Mouse (Mus musculus) liver, postnatal 0 days (tissue): ENCODE data around the gene Col7a1.

Source experiments
- CTCF ChIP-seq: sonication (generic); IDR thresholded peaks from 2 replicates; pipeline ENCODE4 v1.5.1; 2016; ENCODE audit warnings: antibody characterized with exemption, low read depth
- EP300 ChIP-seq: IDR thresholded peaks from 2 replicates; pipeline ENCODE4 v1.6.1; 2016; ENCODE audit warnings: antibody characterized with exemption, low read depth, mild to moderate bottlenecking

DNA sequence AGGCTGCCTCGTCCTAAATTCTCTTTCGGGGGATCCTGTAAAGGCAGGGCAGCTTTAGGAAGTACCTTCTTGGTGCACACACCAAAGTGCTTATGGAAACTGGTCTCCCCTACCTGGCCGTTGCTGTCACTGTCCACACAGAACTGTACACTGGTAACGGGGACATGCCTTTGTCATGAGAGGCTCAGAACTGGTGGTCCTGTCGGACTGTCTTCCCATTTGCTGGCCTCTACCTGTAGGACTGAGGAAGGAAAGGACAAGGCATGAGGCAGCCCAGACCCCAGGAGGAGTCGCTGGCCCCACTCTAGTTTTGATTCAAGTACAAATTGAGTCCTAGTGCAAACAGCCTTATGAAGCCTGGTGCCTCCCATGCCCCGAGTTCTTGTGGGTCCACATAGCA, 77.6 kb downstream of the Col7a1 start:
- TF ChIP-seq CTCF (no peak), EP300 (no peak)
